Mouse (Mus musculus): ENCODE measurements around the gene Mpz.

DNA sequence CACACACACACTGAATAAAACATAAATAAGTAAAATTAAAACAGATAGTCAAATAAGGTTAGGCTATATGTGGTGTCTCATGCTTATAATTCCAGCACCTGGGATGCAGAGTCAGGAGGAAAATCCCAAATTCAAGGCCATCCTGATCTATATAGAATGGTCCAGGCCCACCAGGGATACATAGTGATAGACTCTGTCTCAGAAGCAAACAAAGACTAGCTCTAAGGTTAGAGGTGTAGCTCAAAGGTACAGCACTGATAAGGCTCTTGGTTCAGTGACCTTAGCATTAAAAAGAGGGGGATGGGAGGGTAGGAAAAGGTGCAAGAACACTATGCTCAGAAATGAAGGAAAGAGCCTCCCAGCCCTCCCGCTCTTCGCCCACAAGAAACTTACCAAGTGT is 14.9 kb upstream of the Mpz start:
- no peak for TF ChIP-seq CTCF (IDR thresholded peaks at IDR 0.05; ENCODE audit: low read depth, low read length)
- no peak for TF ChIP-seq POLR2A (IDR thresholded peaks at IDR 0.05; ENCODE audit: borderline replicate concordance, low read depth, low read length)

All from bone marrow macrophage, adult 2 months (primary cell).